Mouse (Mus musculus): Measurements from ENCODE around the gene Kcnj12.

DNA sequence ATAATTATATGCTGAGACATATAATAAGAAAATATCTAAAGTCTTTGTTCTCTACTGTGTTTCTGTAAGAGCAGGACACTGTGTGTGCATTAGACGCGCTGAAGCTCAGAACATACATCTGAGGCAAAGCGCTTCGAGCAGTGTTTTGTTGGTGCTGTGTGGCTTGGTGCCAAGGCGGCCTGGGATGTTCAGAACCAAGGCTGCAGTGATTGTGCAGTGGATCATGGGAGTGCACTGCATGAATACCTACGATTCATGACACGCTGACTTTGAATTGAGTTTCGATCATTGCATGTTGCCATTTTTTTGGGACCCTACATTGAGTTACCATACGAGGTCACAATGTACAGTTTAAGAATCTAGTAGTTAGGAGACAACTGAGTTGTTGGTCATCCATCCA lies 14.3 kb downstream of the Kcnj12 start:
- no peak for TF ChIP-seq CTCF (IDR thresholded peaks at IDR 0.05; ENCODE audit: borderline replicate concordance, extremely low read depth, insufficient read depth, insufficient read length)
- no peak for TF ChIP-seq POLR2A (IDR thresholded peaks at IDR 0.05; ENCODE audit: borderline replicate concordance, extremely low read depth, insufficient read depth, insufficient read length, poor library complexity, severe bottlenecking)

All from brain, embryonic 14.5 days (tissue).